Mouse (Mus musculus): Measurements from ENCODE around the gene Mecr.
"Not testable (repeated sequence)": the region's sequence is repeated elsewhere in the genome, so short reads cannot be mapped to it uniquely, and the experiment has no call there.

Mecr gene

GRCm38 (mm10) chr4:131843290-131843743 lies at the start of gene Mecr:
Gene Mecr (plus strand): TSS chr4:131843470.
- DNase-seq (ENCODE audit: low read depth, low spot score), result peak; percentile 97

- DNase-seq (ENCODE audit: low read depth, low spot score), result no peak
Measured at GRCm38 (mm10) chr4:131796312-131797080, 46.8 kb upstream of the Mecr start.

GRCm38 (mm10) chr4:131797483-131797882 lies 45.8 kb upstream of the Mecr start:
- no peak for DNase-seq (ENCODE audit: low read depth, low spot score)

GRCm38 (mm10) chr4:131797920-131798319 lies 45.4 kb upstream of the Mecr start:
- DNase-seq (ENCODE audit: low read depth, low spot score), result peak; percentile 29

GRCm38 (mm10) chr4:131798968-131799367 lies 44.3 kb upstream of the Mecr start:
- peak; percentile 62 for DNase-seq (ENCODE audit: low read depth, low spot score)

GRCm38 (mm10) chr4:131803846-131804245 lies 39.4 kb upstream of the Mecr start:
- no peak for DNase-seq (ENCODE audit: low read depth, low spot score)

- DNase-seq (ENCODE audit: low read depth, low spot score), result not testable (repeated sequence)
Measured at GRCm38 (mm10) chr4:131804732-131805131, 38.5 kb upstream of the Mecr start.

GRCm38 (mm10) chr4:131805255-131805654 lies 38.0 kb upstream of the Mecr start:
- no peak for DNase-seq (ENCODE audit: low read depth, low spot score)

GRCm38 (mm10) chr4:131812458-131812857 lies 30.8 kb upstream of the Mecr start:
- no peak for DNase-seq (ENCODE audit: low read depth, low spot score)

GRCm38 (mm10) chr4:131813798-131814197 lies 29.5 kb upstream of the Mecr start:
- DNase-seq (ENCODE audit: low read depth, low spot score), result no peak

- no peak for DNase-seq (ENCODE audit: low read depth, low spot score)
Measured at GRCm38 (mm10) chr4:131814869-131815268, 28.4 kb upstream of the Mecr start.

GRCm38 (mm10) chr4:131815774-131816173 lies 27.5 kb upstream of the Mecr start:
- no peak for DNase-seq (ENCODE audit: low read depth, low spot score)

- peak; percentile 60 for DNase-seq (ENCODE audit: low read depth, low spot score)
Measured at GRCm38 (mm10) chr4:131818926-131819325, 24.3 kb upstream of the Mecr start.

GRCm38 (mm10) chr4:131821161-131821731 lies 22.0 kb upstream of the Mecr start:
- DNase-seq (ENCODE audit: low read depth, low spot score), result peak; percentile 8

GRCm38 (mm10) chr4:131822583-131822982 lies 20.7 kb upstream of the Mecr start:
- DNase-seq (ENCODE audit: low read depth, low spot score), result no peak

- DNase-seq (ENCODE audit: low read depth, low spot score), result no peak
Measured at GRCm38 (mm10) chr4:131824939-131825338, 18.3 kb upstream of the Mecr start.

GRCm38 (mm10) chr4:131825830-131826229 lies 17.4 kb upstream of the Mecr start:
- DNase-seq (ENCODE audit: low read depth, low spot score), result peak; percentile 37

GRCm38 (mm10) chr4:131826905-131827304 lies 16.4 kb upstream of the Mecr start:
- DNase-seq (ENCODE audit: low read depth, low spot score), result peak; percentile 23

GRCm38 (mm10) chr4:131829123-131829522 lies 14.1 kb upstream of the Mecr start:
- no peak for DNase-seq (ENCODE audit: low read depth, low spot score)

- DNase-seq (ENCODE audit: low read depth, low spot score), result no peak
Measured at GRCm38 (mm10) chr4:131831546-131832045, 11.7 kb upstream of the Mecr start.

- no peak for DNase-seq (ENCODE audit: low read depth, low spot score)
Measured at GRCm38 (mm10) chr4:131832759-131833407, 10.4 kb upstream of the Mecr start.

- peak; percentile 44 for DNase-seq (ENCODE audit: low read depth, low spot score)
Measured at GRCm38 (mm10) chr4:131833971-131834609, 9.2 kb upstream of the Mecr start.

Data from ZHBTc4 (cell line).